Mouse (Mus musculus): Measurements from ENCODE around the gene A030005K14Rik. TPM values are rescaled to one million over a fixed set of nuclear protein-coding genes. Genes with fewer than 3 reads are reported as not detected.

Gene A030005K14Rik
- polyA plus RNA-seq, 1 experiment, result not detected

GRCm38 (mm10) chr1:83034509-83034908 is 24.7 kb downstream of the A030005K14Rik start:
- Histone ChIP-seq H3K36me3 (ENCODE audit: control insufficient read depth, insufficient read depth) (no peaks in the 10 kb centered on the region), H3K79me3 (ENCODE audit: low read depth) (no peaks in the 10 kb centered on the region), H3ac (ENCODE audit: control insufficient read depth, insufficient read length, low read depth) (no peak overlapping the region), H3K79me2 (ENCODE audit: control insufficient read depth, insufficient read depth) (no peaks in the 10 kb centered on the region), H3K27me3 (ENCODE audit: control insufficient read depth, insufficient read depth, insufficient read length) (peaks cover 18% of the 10 kb centered on the region), H3K4me3 (ENCODE audit: insufficient read depth, poor library complexity, severe bottlenecking) (no peak overlapping the region)
- no peak for TF ChIP-seq CEBPB (IDR thresholded peaks at IDR 0.05; ENCODE audit: low read depth)
- no peak for TF ChIP-seq MYOG (IDR thresholded peaks at IDR 0.05; ENCODE audit: control insufficient read depth, extremely low read depth, insufficient read length)
- no peak for TF ChIP-seq MYOD1 (IDR thresholded peaks at IDR 0.05; ENCODE audit: control insufficient read depth, insufficient read length, low read depth)
- TF ChIP-seq USF1 (IDR thresholded peaks at IDR 0.05; ENCODE audit: low read depth), result no peak
- no peak for TF ChIP-seq MAX (IDR thresholded peaks at IDR 0.05)
- TF ChIP-seq FOSL1 (IDR thresholded peaks at IDR 0.05; ENCODE audit: insufficient read depth, low read length, poor library complexity, severe bottlenecking), result no peak
- no peak for TF ChIP-seq CTCF (IDR thresholded peaks at IDR 0.05; ENCODE audit: control insufficient read depth, insufficient read depth, insufficient read length)

GRCm38 (mm10) chr1:83032508-83032907 is 26.7 kb downstream of the A030005K14Rik start:
- no peak overlapping the region for H3K4me3 ChIP-seq (ENCODE audit: insufficient read depth, poor library complexity, severe bottlenecking)
- H3K27me3 ChIP-seq (ENCODE audit: control insufficient read depth, insufficient read depth, insufficient read length), result peaks cover 5% of the 10 kb centered on the region
- H3ac ChIP-seq (ENCODE audit: control insufficient read depth, insufficient read length, low read depth), result no peak overlapping the region
- TF ChIP-seq MAX (IDR thresholded peaks at IDR 0.05), result no peak
- no peak for TF ChIP-seq FOSL1 (IDR thresholded peaks at IDR 0.05; ENCODE audit: insufficient read depth, low read length, poor library complexity, severe bottlenecking)
- no peak for TF ChIP-seq CTCF (IDR thresholded peaks at IDR 0.05; ENCODE audit: control insufficient read depth, insufficient read depth, insufficient read length)
- TF ChIP-seq MYOG (IDR thresholded peaks at IDR 0.05; ENCODE audit: control insufficient read depth, extremely low read depth, insufficient read length), result no peak
- no peak for TF ChIP-seq USF1 (IDR thresholded peaks at IDR 0.05; ENCODE audit: low read depth)
- no peak for TF ChIP-seq CEBPB (IDR thresholded peaks at IDR 0.05; ENCODE audit: low read depth)
- TF ChIP-seq MYOD1 (IDR thresholded peaks at IDR 0.05; ENCODE audit: control insufficient read depth, insufficient read length, low read depth), result no peak
- H3K79me3 ChIP-seq (ENCODE audit: low read depth), result no peaks in the 10 kb centered on the region
- no peaks in the 10 kb centered on the region for H3K79me2 ChIP-seq (ENCODE audit: control insufficient read depth, insufficient read depth)
- no peaks in the 10 kb centered on the region for H3K36me3 ChIP-seq (ENCODE audit: control insufficient read depth, insufficient read depth)

- H3K36me3 ChIP-seq (ENCODE audit: control insufficient read depth, insufficient read depth), result no peaks in the 10 kb centered on the region
- H3K79me2 ChIP-seq (ENCODE audit: control insufficient read depth, insufficient read depth), result no peaks in the 10 kb centered on the region
- H3K4me3 ChIP-seq (ENCODE audit: insufficient read depth, poor library complexity, severe bottlenecking), result no peak overlapping the region
- peaks cover 10% of the 10 kb centered on the region for H3K27me3 ChIP-seq (ENCODE audit: control insufficient read depth, insufficient read depth, insufficient read length)
- no peaks in the 10 kb centered on the region for H3K79me3 ChIP-seq (ENCODE audit: low read depth)
- TF ChIP-seq MAX (IDR thresholded peaks at IDR 0.05) (no peak), CTCF (IDR thresholded peaks at IDR 0.05; ENCODE audit: control insufficient read depth, insufficient read depth, insufficient read length) (no peak), MYOD1 (IDR thresholded peaks at IDR 0.05; ENCODE audit: control insufficient read depth, insufficient read length, low read depth) (no peak), CEBPB (IDR thresholded peaks at IDR 0.05; ENCODE audit: low read depth) (no peak), USF1 (IDR thresholded peaks at IDR 0.05; ENCODE audit: low read depth) (no peak), FOSL1 (IDR thresholded peaks at IDR 0.05; ENCODE audit: insufficient read depth, low read length, poor library complexity, severe bottlenecking) (no peak), MYOG (IDR thresholded peaks at IDR 0.05; ENCODE audit: control insufficient read depth, extremely low read depth, insufficient read length) (no peak)
- no peak overlapping the region for H3ac ChIP-seq (ENCODE audit: control insufficient read depth, insufficient read length, low read depth)
These were observed 27.2 kb downstream of the A030005K14Rik start for GRCm38 (mm10) chr1:83031950-83032349.

DNA sequence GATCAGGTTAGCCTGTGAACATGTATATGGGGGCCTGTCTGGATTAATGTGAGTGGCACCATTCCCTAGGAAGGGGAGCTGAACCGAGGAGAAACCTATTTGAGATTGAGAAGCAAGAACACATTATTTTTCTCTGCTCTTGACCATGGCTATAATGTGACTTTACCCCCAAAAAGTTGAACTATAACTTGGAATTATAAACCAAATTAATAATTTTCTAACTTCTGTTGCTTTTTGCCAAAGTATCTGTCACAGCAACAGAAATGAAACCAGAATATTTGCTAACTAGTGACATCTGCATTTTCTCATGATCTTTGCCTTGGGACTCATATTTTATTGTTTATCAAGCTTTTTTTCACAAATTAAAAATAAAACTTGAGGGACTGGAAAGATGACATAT is 42.6 kb downstream of the A030005K14Rik start:
- H3K27me3 ChIP-seq (ENCODE audit: control insufficient read depth, insufficient read depth, insufficient read length), result peaks cover 6% of the 10 kb centered on the region
- no peaks in the 10 kb centered on the region for H3K36me3 ChIP-seq (ENCODE audit: control insufficient read depth, insufficient read depth)
- H3K4me3 ChIP-seq (ENCODE audit: insufficient read depth, poor library complexity, severe bottlenecking), result no peak overlapping the region
- no peak overlapping the region for H3ac ChIP-seq (ENCODE audit: control insufficient read depth, insufficient read length, low read depth)
- H3K79me2 ChIP-seq (ENCODE audit: control insufficient read depth, insufficient read depth), result no peaks in the 10 kb centered on the region
- H3K79me3 ChIP-seq (ENCODE audit: low read depth), result no peaks in the 10 kb centered on the region
- TF ChIP-seq MYOD1 (IDR thresholded peaks at IDR 0.05; ENCODE audit: control insufficient read depth, insufficient read length, low read depth) (no peak), MAX (IDR thresholded peaks at IDR 0.05) (no peak), CTCF (IDR thresholded peaks at IDR 0.05; ENCODE audit: control insufficient read depth, insufficient read depth, insufficient read length) (no peak), MYOG (IDR thresholded peaks at IDR 0.05; ENCODE audit: control insufficient read depth, extremely low read depth, insufficient read length) (no peak), CEBPB (IDR thresholded peaks at IDR 0.05; ENCODE audit: low read depth) (no peak), FOSL1 (IDR thresholded peaks at IDR 0.05; ENCODE audit: insufficient read depth, low read length, poor library complexity, severe bottlenecking) (no peak), USF1 (IDR thresholded peaks at IDR 0.05; ENCODE audit: low read depth) (no peak)

DNA sequence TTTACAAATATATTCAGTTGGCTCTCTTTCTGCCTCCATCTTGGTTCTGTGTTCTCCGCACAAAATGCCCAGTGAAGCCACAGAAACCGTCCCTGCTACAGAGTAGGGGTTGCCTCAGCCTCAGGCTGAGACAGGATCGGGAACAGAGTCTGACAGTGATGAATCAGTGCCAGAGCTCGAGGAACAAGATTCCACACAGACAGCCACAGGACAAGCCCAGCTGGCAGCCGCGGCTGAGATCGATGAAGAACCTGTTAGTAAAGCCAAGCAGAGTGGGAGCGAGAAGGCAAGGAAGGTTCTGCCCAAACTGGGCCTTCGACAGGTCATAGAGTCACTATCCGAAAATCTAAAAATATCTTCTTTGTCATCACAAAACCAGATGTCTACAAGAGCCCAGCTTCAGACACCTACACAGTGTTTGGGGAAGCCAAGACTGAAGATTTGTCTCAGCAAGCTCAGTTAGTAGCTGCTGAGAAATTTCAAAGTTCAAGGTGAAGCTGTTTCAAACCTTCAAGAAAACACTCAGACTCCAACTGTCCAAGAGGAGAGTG is 43.8 kb downstream of the A030005K14Rik start:
- H3K79me2 ChIP-seq (ENCODE audit: control insufficient read depth, insufficient read depth), result no peaks in the 10 kb centered on the region
- peaks cover 6% of the 10 kb centered on the region for H3K27me3 ChIP-seq (ENCODE audit: control insufficient read depth, insufficient read depth, insufficient read length)
- no peak overlapping the region for H3ac ChIP-seq (ENCODE audit: control insufficient read depth, insufficient read length, low read depth)
- no peak for TF ChIP-seq MYOG (IDR thresholded peaks at IDR 0.05; ENCODE audit: control insufficient read depth, extremely low read depth, insufficient read length)
- TF ChIP-seq CEBPB (IDR thresholded peaks at IDR 0.05; ENCODE audit: low read depth), result no peak
- TF ChIP-seq USF1 (IDR thresholded peaks at IDR 0.05; ENCODE audit: low read depth), result no peak
- TF ChIP-seq FOSL1 (IDR thresholded peaks at IDR 0.05; ENCODE audit: insufficient read depth, low read length, poor library complexity, severe bottlenecking), result no peak
- no peak for TF ChIP-seq MAX (IDR thresholded peaks at IDR 0.05)
- no peak for TF ChIP-seq CTCF (IDR thresholded peaks at IDR 0.05; ENCODE audit: control insufficient read depth, insufficient read depth, insufficient read length)
- TF ChIP-seq MYOD1 (IDR thresholded peaks at IDR 0.05; ENCODE audit: control insufficient read depth, insufficient read length, low read depth), result no peak
- no peaks in the 10 kb centered on the region for H3K36me3 ChIP-seq (ENCODE audit: control insufficient read depth, insufficient read depth)
- no peak overlapping the region for H3K4me3 ChIP-seq (ENCODE audit: insufficient read depth, poor library complexity, severe bottlenecking)
- H3K79me3 ChIP-seq (ENCODE audit: low read depth), result no peaks in the 10 kb centered on the region
